Mouse (Mus musculus): ENCODE measurements at regions not wholly inside any gene's neighbourhood (a gene's known extent, or its start where the extent isn't known, plus 50 kb on each side); places are given as distances from the start of the nearest gene placed in this dataset.

GRCm38 (mm10) chr6:126340098-126340610 lies 173.4 kb upstream of the Ntf3 start:
- TF ChIP-seq POLR2A (IDR thresholded peaks at IDR 0.05; ENCODE audit: borderline replicate concordance, control insufficient read depth, low read depth, low read length) (no peak), CTCF (IDR thresholded peaks at IDR 0.05; ENCODE audit: control insufficient read depth, insufficient read depth, low read length) (no peak)
- WGBS = 63% methylated on average over 10 of the region's 10 CpGs
- H3K4me3 ChIP-seq (replicated peaks; ENCODE audit: control insufficient read depth, low read depth, low read length) = no peak overlapping the region

GRCm38 (mm10) chr6:126337711-126338110 lies 171.0 kb upstream of the Ntf3 start:
- Histone ChIP-seq H3K4me1 (ENCODE audit: control insufficient read depth, insufficient read depth, low read length) (no peaks in the 10 kb centered on the region), H3K4me3 (replicated peaks; ENCODE audit: control insufficient read depth, low read depth, low read length) (no peak overlapping the region)
- TF ChIP-seq POLR2A (IDR thresholded peaks at IDR 0.05; ENCODE audit: borderline replicate concordance, control insufficient read depth, low read depth, low read length) = no peak

More at GRCm38 (mm10) chr6:126340098-126340610, 173.4 kb upstream of the Ntf3 start:
- Histone ChIP-seq H3K4me1 (ENCODE audit: control insufficient read depth, insufficient read depth, low read length) (no peaks in the 10 kb centered on the region), H3K27ac (ENCODE audit: control insufficient read depth, insufficient read depth, low read depth, low read length, poor library complexity) (no peak overlapping the region)

GRCm38 (mm10) chr6:126334258-126334657 lies 167.5 kb upstream of the Ntf3 start:
- H3K4me3 ChIP-seq (replicated peaks; ENCODE audit: control insufficient read depth, low read depth, low read length) = no peak overlapping the region
- no peak for TF ChIP-seq POLR2A (IDR thresholded peaks at IDR 0.05; ENCODE audit: borderline replicate concordance, control insufficient read depth, low read depth, low read length)
- no peak for TF ChIP-seq CTCF (IDR thresholded peaks at IDR 0.05; ENCODE audit: control insufficient read depth, insufficient read depth, low read length)
- no peaks in the 10 kb centered on the region for H3K4me1 ChIP-seq (ENCODE audit: control insufficient read depth, insufficient read depth, low read length)
- no peak overlapping the region for H3K27ac ChIP-seq (ENCODE audit: control insufficient read depth, insufficient read depth, low read depth, low read length, poor library complexity)
- 73% methylated on average over 8 of the region's 8 CpGs for WGBS

More at GRCm38 (mm10) chr6:126337711-126338110, 171.0 kb upstream of the Ntf3 start:
- H3K27ac ChIP-seq (ENCODE audit: control insufficient read depth, insufficient read depth, low read depth, low read length, poor library complexity) = no peak overlapping the region
- WGBS = 74% methylated on average over 8 of the region's 8 CpGs

GRCm38 (mm10) chr6:126327187-126327586 lies 160.5 kb upstream of the Ntf3 start:
- H3K4me3 ChIP-seq (replicated peaks; ENCODE audit: control insufficient read depth, low read depth, low read length) = no peak overlapping the region
- TF ChIP-seq CTCF (IDR thresholded peaks at IDR 0.05; ENCODE audit: control insufficient read depth, insufficient read depth, low read length) = no peak
- TF ChIP-seq POLR2A (IDR thresholded peaks at IDR 0.05; ENCODE audit: borderline replicate concordance, control insufficient read depth, low read depth, low read length) = no peak
- H3K27ac ChIP-seq (ENCODE audit: control insufficient read depth, insufficient read depth, low read depth, low read length, poor library complexity) = no peak overlapping the region
- 72% methylated on average over 2 of the region's 2 CpGs for WGBS
- H3K4me1 ChIP-seq (ENCODE audit: control insufficient read depth, insufficient read depth, low read length) = no peaks in the 10 kb centered on the region

GRCm38 (mm10) chr6:126318523-126318922 lies 151.8 kb upstream of the Ntf3 start:
- 88% methylated on average over 2 of the region's 2 CpGs for WGBS
- no peaks in the 10 kb centered on the region for H3K4me1 ChIP-seq (ENCODE audit: control insufficient read depth, insufficient read depth, low read length)
- no peak overlapping the region for H3K4me3 ChIP-seq (replicated peaks; ENCODE audit: control insufficient read depth, low read depth, low read length)
- H3K27ac ChIP-seq (ENCODE audit: control insufficient read depth, insufficient read depth, low read depth, low read length, poor library complexity) = no peak overlapping the region
- no peak for TF ChIP-seq CTCF (IDR thresholded peaks at IDR 0.05; ENCODE audit: control insufficient read depth, insufficient read depth, low read length)
- no peak for TF ChIP-seq POLR2A (IDR thresholded peaks at IDR 0.05; ENCODE audit: borderline replicate concordance, control insufficient read depth, low read depth, low read length)

- H3K4me3 ChIP-seq (replicated peaks; ENCODE audit: control insufficient read depth, low read depth, low read length) = no peak overlapping the region
- H3K27ac ChIP-seq (ENCODE audit: control insufficient read depth, insufficient read depth, low read depth, low read length, poor library complexity) = no peak overlapping the region
- TF ChIP-seq POLR2A (IDR thresholded peaks at IDR 0.05; ENCODE audit: borderline replicate concordance, control insufficient read depth, low read depth, low read length) (no peak), CTCF (IDR thresholded peaks at IDR 0.05; ENCODE audit: control insufficient read depth, insufficient read depth, low read length) (no peak)
- no peaks in the 10 kb centered on the region for H3K4me1 ChIP-seq (ENCODE audit: control insufficient read depth, insufficient read depth, low read length)
- 81% methylated on average over 3 of the region's 3 CpGs for WGBS
Measured at GRCm38 (mm10) chr6:126310786-126311480, 144.2 kb upstream of the Ntf3 start.

- Histone ChIP-seq H3K4me3 (replicated peaks; ENCODE audit: control insufficient read depth, low read depth, low read length) (no peak overlapping the region), H3K27ac (ENCODE audit: control insufficient read depth, insufficient read depth, low read depth, low read length, poor library complexity) (no peak overlapping the region), H3K4me1 (ENCODE audit: control insufficient read depth, insufficient read depth, low read length) (no peaks in the 10 kb centered on the region)
- WGBS = 61% methylated on average over 3 of the region's 3 CpGs
- TF ChIP-seq CTCF (IDR thresholded peaks at IDR 0.05; ENCODE audit: control insufficient read depth, insufficient read depth, low read length) (no peak), POLR2A (IDR thresholded peaks at IDR 0.05; ENCODE audit: borderline replicate concordance, control insufficient read depth, low read depth, low read length) (no peak)
Measured at GRCm38 (mm10) chr6:126303086-126303485, 136.4 kb upstream of the Ntf3 start.

- WGBS = 66% methylated on average over 2 of the region's 2 CpGs
- TF ChIP-seq POLR2A (IDR thresholded peaks at IDR 0.05; ENCODE audit: borderline replicate concordance, control insufficient read depth, low read depth, low read length) (no peak), CTCF (IDR thresholded peaks at IDR 0.05; ENCODE audit: control insufficient read depth, insufficient read depth, low read length) (no peak)
- Histone ChIP-seq H3K4me3 (replicated peaks; ENCODE audit: control insufficient read depth, low read depth, low read length) (no peak overlapping the region), H3K4me1 (ENCODE audit: control insufficient read depth, insufficient read depth, low read length) (no peaks in the 10 kb centered on the region), H3K27ac (ENCODE audit: control insufficient read depth, insufficient read depth, low read depth, low read length, poor library complexity) (no peak overlapping the region)
Measured at GRCm38 (mm10) chr6:126291581-126291980, 124.9 kb upstream of the Ntf3 start.
